Mouse (Mus musculus) kidney, adult 2 months (tissue): ENCODE data around the gene Ildr1.

ENCODE experiments used
- CTCF ChIP-seq: fragments of 200-500 bp; conservative IDR thresholded peaks from 2 replicates; pipeline ENCODE4 v1.5.1; 2011; ENCODE audit warnings: low read depth, mild to moderate bottlenecking, control low read depth, low read length, moderate library complexity, mixed read lengths; ENCODE audit not compliant: insufficient read depth, insufficient read length
- POLR2A ChIP-seq: fragments of 200-500 bp; IDR thresholded peaks from one replicate; pipeline ENCODE4 v1.6.1; 2011; ENCODE audit warnings: low read depth, low read length, control low read depth

GRCm38 (mm10) chr16:36684325-36684918, 9.4 kb upstream of the Ildr1 start:
- TF ChIP-seq CTCF: no peak
- TF ChIP-seq POLR2A: no peak
